Mouse (Mus musculus) ES-E14 (cell line): ENCODE measurements around the gene Pigt. TPM values are rescaled to one million over a fixed set of nuclear protein-coding genes. Genes with fewer than 3 reads are reported as not detected.

Source experiments
- DNase-seq: peaks from one replicate; pipeline ENCODE4 v3.0.0-alpha.2; 2013; ENCODE audit warnings: low read depth, low spot score
- H3K27ac ChIP-seq: 2 replicates; pipeline ENCODE4 v1.5.1; 2012; ENCODE audit warnings: low read depth, mild to moderate bottlenecking, low read length, moderate library complexity, mixed read lengths; ENCODE audit not compliant: poor library complexity, insufficient read depth, severe bottlenecking
- H3K36me3 ChIP-seq: 2 replicates; pipeline ENCODE4 v1.6.1; 2012; ENCODE audit warnings: mild to moderate bottlenecking, low read length, moderate library complexity, mixed read lengths; ENCODE audit not compliant: control insufficient read depth, poor library complexity, insufficient read depth, severe bottlenecking
- H3K4me1 ChIP-seq, 2 experiments: fragments of 150-350 bp in 1 of 2; sonication (generic) in 1 of 2; 2 replicates each; pipeline ENCODE4 v1.6.1; 2012; ENCODE audit warnings: low read length in 2 of 2, mild to moderate bottlenecking in 1 of 2, mixed read lengths in 1 of 2; ENCODE audit not compliant: control insufficient read depth in 2 of 2, insufficient read depth in 2 of 2, poor library complexity in 1 of 2
- H3K4me3 ChIP-seq, 2 experiments: fragments of 150-350 bp in 1 of 2; sonication (generic) in 1 of 2; 2 replicates each; pipeline ENCODE4 v1.5.1; 2012; ENCODE audit warnings: low read length in 2 of 2, low read depth in 1 of 2, mild to moderate bottlenecking in 1 of 2, mixed read lengths in 1 of 2; ENCODE audit not compliant: insufficient read depth in 1 of 2, poor library complexity in 1 of 2, severe bottlenecking in 1 of 2
- H3K9ac ChIP-seq: 2 replicates; pipeline ENCODE4 v1.6.1; 2012; ENCODE audit warnings: low read depth, mild to moderate bottlenecking, low read length, mixed read lengths; ENCODE audit not compliant: poor library complexity, insufficient read depth, severe bottlenecking
- H3K9me3 ChIP-seq: fragments of 150-350 bp; sonication (generic); 2 replicates; pipeline ENCODE4 v1.6.1; 2012; ENCODE audit warnings: low read depth, mild to moderate bottlenecking, low read length; ENCODE audit not compliant: control insufficient read depth, insufficient read depth
- CHD2 ChIP-seq: IDR thresholded peaks from 2 replicates; pipeline ENCODE4 v1.6.1; 2014; ENCODE audit warnings: mild to moderate bottlenecking, low read depth, low read length, inconsistent platforms
- HCFC1 ChIP-seq: IDR thresholded peaks from 2 replicates; pipeline ENCODE4 v1.6.1; 2012; ENCODE audit warnings: low read length, inconsistent platforms, borderline replicate concordance; ENCODE audit not compliant: insufficient read depth
- MAFK ChIP-seq: IDR thresholded peaks from 2 replicates; pipeline ENCODE4 v1.6.1; 2014; ENCODE audit warnings: mild to moderate bottlenecking, low read depth, low read length, inconsistent platforms; ENCODE audit not compliant: insufficient read depth
- ZC3H11A ChIP-seq: IDR thresholded peaks from 2 replicates; pipeline ENCODE4 v1.6.1; 2012; ENCODE audit warnings: low read depth, mild to moderate bottlenecking, inconsistent platforms, low read length, borderline replicate concordance
- ZNF384 ChIP-seq: IDR thresholded peaks from 2 replicates; pipeline ENCODE4 v1.6.1; 2012; ENCODE audit warnings: low read depth, low read length, inconsistent platforms
- in situ Hi-C, 2 experiments: fragments of 600-800 bp; cut with MboI; formaldehyde crosslinking; loops; one replicate each; pipeline ENCODE4 v1.15.1; 2025; ENCODE audit warnings: low sequenced_read_pairs in 2 of 2, inconsistent platforms in 1 of 2; ENCODE audit not compliant: unreplicated experiment in 2 of 2
- total RNA-seq: library from RNA; depleted of rRNA; stranded (reverse); fragments of 300-350 nt; gene quantifications from 2 replicates; pipeline ENCODE4 v1.2.3, GENCODE M21; 2012

Pigt gene
- total RNA-seq, 1 experiment = 57.2 TPM

- H3K9me3 ChIP-seq = no peaks in the 10 kb centered on the region
- no peak overlapping the region for H3K9ac ChIP-seq
- no peak for DNase-seq
- no peak overlapping the region for H3K27ac ChIP-seq
- no peak overlapping the region for H3K4me3 ChIP-seq
- no peak for TF ChIP-seq MAFK
- no peak for TF ChIP-seq HCFC1
- no peak for TF ChIP-seq ZC3H11A
- TF ChIP-seq ZNF384 = no peak
- no peak for TF ChIP-seq CHD2
- in situ Hi-C loops = no loop called here
- H3K36me3 ChIP-seq = no peaks in the 10 kb centered on the region
- peaks cover 3 to 4% of the 10 kb centered on the region in 2 experiments; a peak in 3 of 4 replicates for H3K4me1 ChIP-seq
Measured at GRCm38 (mm10) chr2:164518266-164519170, 21.2 kb downstream of the Pigt start.

DNA sequence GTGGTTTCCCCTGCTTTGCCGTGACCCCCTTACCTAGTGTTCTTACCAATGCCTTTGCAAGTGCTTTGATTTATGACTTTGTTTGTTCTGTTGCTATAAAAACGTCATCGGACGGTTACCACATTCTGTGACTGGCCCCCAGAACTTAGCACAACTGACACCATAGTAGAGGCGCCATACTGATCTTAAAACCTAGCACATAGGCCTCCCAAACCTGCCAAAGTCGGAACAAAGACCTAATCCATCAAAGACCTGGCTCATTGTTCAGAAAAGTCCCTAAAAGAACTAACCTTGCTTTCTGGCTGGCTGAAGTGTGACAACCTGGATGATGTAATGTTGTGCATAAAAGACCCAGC is 21.8 kb downstream of the Pigt start:
- no peak for TF ChIP-seq ZC3H11A
- TF ChIP-seq ZNF384 = no peak
- no peak for TF ChIP-seq CHD2
- no peak for TF ChIP-seq MAFK
- no peak for TF ChIP-seq HCFC1
- H3K27ac ChIP-seq = no peak overlapping the region
- in situ Hi-C loops = no loop called here
- H3K36me3 ChIP-seq = no peaks in the 10 kb centered on the region
- peaks cover 0 to 4% of the 10 kb centered on the region in 2 experiments; a peak in 2 of 4 replicates for H3K4me1 ChIP-seq
- H3K9me3 ChIP-seq = no peaks in the 10 kb centered on the region
- H3K9ac ChIP-seq = no peak overlapping the region
- no peak overlapping the region for H3K4me3 ChIP-seq
- DNase-seq = no peak

DNA sequence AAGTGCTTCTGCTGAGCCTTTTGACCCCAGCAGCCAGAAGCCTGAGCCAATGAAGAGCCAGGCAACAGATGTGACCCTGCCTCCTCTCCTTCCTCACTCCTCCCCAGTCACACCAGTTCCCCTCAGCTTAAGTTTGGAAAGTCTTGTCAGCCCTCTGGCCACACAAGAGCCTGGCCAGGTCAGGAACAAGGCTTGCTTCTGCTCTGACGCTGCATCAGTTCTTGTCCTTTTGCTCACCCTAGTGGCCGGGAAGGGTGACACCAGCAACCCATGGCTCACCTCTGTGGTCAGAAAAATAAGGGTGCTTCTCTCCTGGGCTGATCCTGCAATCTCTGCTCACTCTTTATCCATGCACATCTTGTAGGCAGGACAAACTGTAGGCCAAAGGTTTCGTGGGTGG is 23.5 kb downstream of the Pigt start:
- DNase-seq = no peak
- no peak overlapping the region for H3K4me3 ChIP-seq
- in situ Hi-C loops = no loop called here
- H3K9me3 ChIP-seq = no peaks in the 10 kb centered on the region
- peaks cover 0 to 4% of the 10 kb centered on the region in 2 experiments; a peak in 2 of 4 replicates for H3K4me1 ChIP-seq
- TF ChIP-seq MAFK (no peak), HCFC1 (no peak), ZNF384 (no peak), ZC3H11A (no peak), CHD2 (no peak)
- H3K36me3 ChIP-seq = no peaks in the 10 kb centered on the region
- H3K27ac ChIP-seq = no peak overlapping the region
- H3K9ac ChIP-seq = no peak overlapping the region

- Histone ChIP-seq H3K27ac (peak overlapping the region; percentile 72; the same call in 1 of the 2 replicates), H3K4me3 (peak overlapping the region in 1 of 2 experiments; percentile 61; a peak in 2 of 4 replicates), H3K9me3 (no peaks in the 10 kb centered on the region), H3K4me1 (peaks cover 0 to 4% of the 10 kb centered on the region in 2 experiments; a peak in 2 of 4 replicates), H3K36me3 (no peaks in the 10 kb centered on the region), H3K9ac (no peak overlapping the region)
- DNase-seq = peak; percentile 52
- TF ChIP-seq MAFK = no peak
- TF ChIP-seq ZC3H11A = no peak
- TF ChIP-seq ZNF384 = no peak
- TF ChIP-seq HCFC1 = no peak
- TF ChIP-seq CHD2 = no peak
- in situ Hi-C loops = no loop called here
Measured at GRCm38 (mm10) chr2:164521841-164522240, 24.5 kb downstream of the Pigt start.
